Mouse (Mus musculus): Measurements from ENCODE around the gene Myo19.

GRCm38 (mm10) chr11:84914673-84915072 lies 34.7 kb downstream of the Myo19 start:
- TF ChIP-seq POLR2A (IDR thresholded peaks at IDR 0.05; ENCODE audit: low read depth, low read length) (no peak), CTCF (IDR thresholded peaks at IDR 0.05; ENCODE audit: borderline replicate concordance, insufficient read depth, low read length) (no peak)
